Comparison of ENCODE assay signal across 10 mouse cellular contexts in the genomic region with DNA sequence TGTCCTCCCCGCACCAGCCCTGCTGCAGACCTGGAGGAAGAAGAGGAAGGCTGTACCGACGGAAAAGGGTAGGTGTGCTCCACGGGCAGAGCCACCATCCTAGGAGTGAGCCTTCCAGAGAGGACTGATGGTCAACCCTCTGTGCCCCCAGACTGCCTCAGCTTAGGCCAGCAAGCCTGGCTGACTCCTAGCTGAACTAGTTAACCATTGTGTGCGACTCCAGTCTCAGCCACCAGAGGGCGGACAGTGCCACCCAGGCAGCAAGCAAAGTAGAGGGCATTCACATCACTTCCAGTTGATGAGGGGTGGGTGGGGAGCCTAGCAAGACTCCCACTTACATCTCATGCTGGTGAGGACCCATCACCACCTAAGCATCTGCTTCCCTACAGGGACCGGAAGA. TPM values are rescaled to one million over a fixed set of nuclear protein-coding genes. Genes with fewer than 3 reads are reported as not detected.
DNase-seq lines count a peak whose midpoint lies in the region; ATAC-seq and TF ChIP-seq lines count a peak whose summit lies in the region.
"Had no signal": no experiment of that assay in that cellular context is flagged by ENCODE, and none has a peak within 500 bp of the region (broad histone marks: within the 10 kb centered on the region; RNA-seq: fewer than 3 reads in every experiment).

No protein-coding gene starts in this region.

- peaks cover 52% of the 10 kb centered on the region for H3K4me1 ChIP-seq in forebrain, embryonic 10.5 days
- peaks cover 8% of the 10 kb centered on the region for H3K4me1 ChIP-seq in forebrain, embryonic 15.5 days
- peaks cover 9% of the 10 kb centered on the region for H3K4me1 ChIP-seq in lung, postnatal 0 days (ENCODE audit: insufficient read depth, low read depth, low read length)

- peaks cover 34% of the 10 kb centered on the region for H3K36me3 ChIP-seq in forebrain, embryonic 10.5 days (replicated peaks)
- H3K36me3 ChIP-seq in forebrain, embryonic 15.5 days, result peaks cover 3% of the 10 kb centered on the region; the same call in 1 of the 2 replicates
- peaks cover 11% of the 10 kb centered on the region for H3K36me3 ChIP-seq in lung, postnatal 0 days (ENCODE audit: insufficient read depth, low read length)

- ATAC-seq in forebrain, embryonic 15.5 days (replicated peaks), result no peak
- ATAC-seq in inflammation-experienced regulatory T-cells, adult 6 months, result peak; percentile 92
- ATAC-seq in lung, postnatal 0 days, result no peak

- DNase-seq in forebrain, embryonic 10.5 days (ENCODE audit: extremely low spot score, low spot score), result peak; percentile 76
- DNase-seq in ovary, postnatal 36 days (ENCODE audit: low spot score), result peak; percentile 72
- no peak for DNase-seq in ovary, postnatal 10 days (ENCODE audit: low spot score)
- DNase-seq in cerebellum, postnatal 25 days, result peak; percentile 73 to 85
- DNase-seq in lung, postnatal 0 days (ENCODE audit: low spot score), result peak; percentile 57
- DNase-seq in spleen, adult 12 weeks (ENCODE audit: low spot score), result peak; percentile 58

- WGBS in forebrain, embryonic 10.5 days, result 32% methylated on average over 7 of the region's 7 CpGs
- WGBS in forebrain, embryonic 15.5 days, result 34% methylated on average over 7 of the region's 7 CpGs
- 43% methylated on average over 7 of the region's 7 CpGs for WGBS in lung, postnatal 0 days

- TF ChIP-seq CTCF in lung, postnatal 0 days (IDR thresholded peaks at IDR 0.05), result peak; percentile 91

- no peak overlapping the region for H3K4me2 ChIP-seq in forebrain, embryonic 15.5 days (replicated peaks)
- no peak overlapping the region for H3K4me2 ChIP-seq in lung, postnatal 0 days (replicated peaks; ENCODE audit: low read depth, low read length)
- H3K4me2 ChIP-seq: neural tube, embryonic 12.5 days had no signal

- no peaks in the 10 kb centered on the region for H3K9me3 ChIP-seq in forebrain, embryonic 10.5 days
- H3K9me3 ChIP-seq in forebrain, embryonic 15.5 days, result no peaks in the 10 kb centered on the region
- H3K9me3 ChIP-seq in lung, postnatal 0 days (ENCODE audit: low read length), result no peaks in the 10 kb centered on the region
- H3K9me3 ChIP-seq: neural tube, embryonic 12.5 days had no signal

- H3K27ac ChIP-seq in forebrain, embryonic 10.5 days, result no peak overlapping the region
- H3K27ac ChIP-seq in forebrain, embryonic 15.5 days (replicated peaks), result no peak overlapping the region
- H3K27ac ChIP-seq in lung, postnatal 0 days (ENCODE audit: low read length), result no peak overlapping the region
- H3K27ac ChIP-seq: neural tube, embryonic 12.5 days had no signal

- TF ChIP-seq EP300 in lung, postnatal 0 days (IDR thresholded peaks at IDR 0.05), result no peak

- no peak overlapping the region for H3K9ac ChIP-seq in forebrain, embryonic 15.5 days (replicated peaks)
- no peak overlapping the region for H3K9ac ChIP-seq in lung, postnatal 0 days (replicated peaks; ENCODE audit: low read depth)
- H3K9ac ChIP-seq: neural tube, embryonic 12.5 days had no signal

- H3K27me3 ChIP-seq in forebrain, embryonic 10.5 days (ENCODE audit: poor library complexity, severe bottlenecking), result peaks cover 29% of the 10 kb centered on the region
- no peaks in the 10 kb centered on the region for H3K27me3 ChIP-seq in forebrain, embryonic 15.5 days
- no peaks in the 10 kb centered on the region for H3K27me3 ChIP-seq in lung, postnatal 0 days (replicated peaks; ENCODE audit: insufficient read depth, low read length)

- H3K4me3 ChIP-seq in forebrain, embryonic 10.5 days, result no peak overlapping the region
- H3K4me3 ChIP-seq in forebrain, embryonic 15.5 days, result no peak overlapping the region
- no peak overlapping the region for H3K4me3 ChIP-seq in lung, postnatal 0 days (ENCODE audit: low read depth, low read length)
- H3K4me3 ChIP-seq: neural tube, embryonic 12.5 days had no signal

RNA-seq across cellular contexts. Expression of a gene that starts 12.7 kb away (rescaled TPM):
- 0.72 and 0.96 TPM in 2 replicates for polyA plus RNA-seq in forebrain, embryonic 10.5 days (2016; fragmentation: Nextera tagmentation; extraction: Ambion mirVana)
- polyA plus RNA-seq in forebrain, embryonic 15.5 days (2015; fragmentation: Nextera tagmentation; extraction: Ambion mirVana), result 0.53 and 1.0 TPM in 2 replicates
- 100 to 1,000 TPM; 125 to 133 (median 127) TPM for polyA plus RNA-seq in inflammation-experienced regulatory T-cells, adult 6 months (2017; shearing (Covaris generic))
- polyA plus RNA-seq in lung, postnatal 0 days (2015; fragmentation: Nextera tagmentation; extraction: Ambion mirVana), result 1.2 and 1.4 TPM in 2 replicates

RNA-seq across cellular contexts. Expression of a gene that starts 30.7 kb away (rescaled TPM):
- 9.6 and 9.8 TPM in 2 replicates for polyA plus RNA-seq in forebrain, embryonic 10.5 days (2016; fragmentation: Nextera tagmentation; extraction: Ambion mirVana)
- polyA plus RNA-seq in forebrain, embryonic 15.5 days (2015; fragmentation: Nextera tagmentation; extraction: Ambion mirVana), result 9.3 and 10.9 TPM in 2 replicates
- 1 to 10 TPM; 2.5 to 3.7 (median 2.9) TPM for polyA plus RNA-seq in inflammation-experienced regulatory T-cells, adult 6 months (2017; shearing (Covaris generic))
- polyA plus RNA-seq in lung, postnatal 0 days (2015; fragmentation: Nextera tagmentation; extraction: Ambion mirVana), result 17.4 and 18.8 TPM in 2 replicates

RNA-seq across cellular contexts. Expression of a gene that starts 49.1 kb away (rescaled TPM):
- polyA plus RNA-seq in forebrain, embryonic 10.5 days (2016; fragmentation: Nextera tagmentation; extraction: Ambion mirVana), result 5.6 and 5.9 TPM in 2 replicates
- polyA plus RNA-seq in forebrain, embryonic 15.5 days (2015; fragmentation: Nextera tagmentation; extraction: Ambion mirVana), result 0.09 and 0.10 TPM in 2 replicates
- 10 to 100 TPM in 1 of 3 experiments, 1 to 10 TPM in 2; 6.0 to 13.1 (median 9.7) TPM for polyA plus RNA-seq in inflammation-experienced regulatory T-cells, adult 6 months (2017; shearing (Covaris generic))
- 2.0 and 3.1 TPM in 2 replicates for polyA plus RNA-seq in lung, postnatal 0 days (2015; fragmentation: Nextera tagmentation; extraction: Ambion mirVana)

RNA-seq across cellular contexts. Expression of a gene that starts 55.6 kb away (rescaled TPM):
- not detected in 2 replicates for polyA plus RNA-seq in forebrain, embryonic 10.5 days (2016; fragmentation: Nextera tagmentation; extraction: Ambion mirVana)
- not detected in 2 replicates for polyA plus RNA-seq in forebrain, embryonic 15.5 days (2015; fragmentation: Nextera tagmentation; extraction: Ambion mirVana)
- not detected for polyA plus RNA-seq in inflammation-experienced regulatory T-cells, adult 6 months (2017; shearing (Covaris generic))
- polyA plus RNA-seq in lung, postnatal 0 days (2015; fragmentation: Nextera tagmentation; extraction: Ambion mirVana), result 0.26 and 0.33 TPM in 2 replicates
- polyA plus RNA-seq: heart, embryonic 14.5 days had no signal

Comparison
In these comparisons a context has a peak if more than half of its experiments do, and no peak if none do; other contexts are left out.
1. RNA of a gene that starts 12.7 kb away (polyA plus RNA-seq): 125 to 133 TPM in inflammation-experienced regulatory T-cells, adult 6 months; 1.2 to 1.4 TPM in lung, postnatal 0 days, 0.72 to 0.96 TPM in forebrain, embryonic 10.5 days and 0.53 to 1.0 TPM in forebrain, embryonic 15.5 days; every median in the first group is over 10 times any median in the second.